Mouse (Mus musculus) cerebellum, adult 2 months (tissue): ENCODE data around the gene Fam196b. TPM values are rescaled to one million over a fixed set of nuclear protein-coding genes. Genes with fewer than 3 reads are reported as not detected.

Experiments
- DNase-seq, 2 experiments: peaks; one replicate each; pipeline ENCODE4 v3.0.0; 2021
- H3K27ac ChIP-seq: fragments of 200-500 bp; 2 replicates; pipeline ENCODE4 v1.5.1; 2012; ENCODE audit warnings: low read length, control low read depth, inconsistent platforms; ENCODE audit not compliant: insufficient read depth
- H3K27me3 ChIP-seq: fragments of 200-500 bp; 2 replicates; pipeline ENCODE4 v1.6.1; 2012; ENCODE audit warnings: inconsistent platforms, mild to moderate bottlenecking, low read length, moderate library complexity; ENCODE audit not compliant: control insufficient read depth, insufficient read depth
- H3K4me1 ChIP-seq: fragments of 200-500 bp; 2 replicates; pipeline ENCODE4 v1.6.1; 2011; ENCODE audit warnings: low read length; ENCODE audit not compliant: control insufficient read depth, insufficient read depth
- H3K4me3 ChIP-seq: fragments of 200-500 bp; replicated peaks from 2 replicates; pipeline ENCODE3; 2011; ENCODE audit warnings: mild to moderate bottlenecking, low read depth, low read length, control low read depth; ENCODE audit not compliant: insufficient read depth
- CTCF ChIP-seq: fragments of 200-500 bp; IDR thresholded peaks from 2 replicates; pipeline ENCODE4 v1.5.1; 2011; ENCODE audit warnings: low read depth, mild to moderate bottlenecking, control low read depth, low read length, moderate library complexity, borderline replicate concordance; ENCODE audit not compliant: insufficient read depth
- POLR2A ChIP-seq: fragments of 200-500 bp; IDR thresholded peaks from 2 replicates; pipeline ENCODE4 v1.6.1; 2011; ENCODE audit warnings: low read length, control low read depth, borderline replicate concordance; ENCODE audit not compliant: insufficient read depth
- WGBS: fragments of 180-500 bp; shearing (Covaris S2); methylation state at CpG from one replicate; pipeline ENCODE4 v1.1.7; 2018; 5-methylcytosine and 5-hydroxymethylcytosine counted together
- polyA plus RNA-seq: library from polyadenylated mRNA; depleted of rRNA; stranded (reverse); fragments of >200 nt; gene quantifications from 2 replicates; pipeline ENCODE4 v1.2.3, GENCODE M21; 2012

Gene Fam196b
- polyA plus RNA-seq, 1 experiment: 4.6 TPM

GRCm38 (mm10) chr11:34312208-34312607 is 2.4 kb upstream of the Fam196b start:
- no peak for DNase-seq
- Histone ChIP-seq H3K27ac (no peak overlapping the region), H3K4me3 (no peak overlapping the region), H3K4me1 (no peaks in the 10 kb centered on the region), H3K27me3 (no peaks in the 10 kb centered on the region; the same call in 1 of the 2 replicates)
- 70% methylated on average over 7 of the region's 7 CpGs for WGBS
- no peak for TF ChIP-seq POLR2A
- no peak for TF ChIP-seq CTCF

- no peaks in the 10 kb centered on the region; the same call in 1 of the 2 replicates for H3K27me3 ChIP-seq
- no peak for DNase-seq
- H3K4me1 ChIP-seq: no peaks in the 10 kb centered on the region
- TF ChIP-seq CTCF: no peak
- 25% methylated on average over 5 of the region's 5 CpGs for WGBS
- no peak overlapping the region for H3K4me3 ChIP-seq
- no peak overlapping the region for H3K27ac ChIP-seq
These were observed 761 bp downstream of the Fam196b start for GRCm38 (mm10) chr11:34315383-34315782.

- 29% methylated on average over 10 of the region's 10 CpGs for WGBS
- DNase-seq: no peak
These were observed 1.6 kb downstream of the Fam196b start for GRCm38 (mm10) chr11:34316176-34316575.

GRCm38 (mm10) chr11:34317001-34317400 is 2.4 kb downstream of the Fam196b start:
- Histone ChIP-seq H3K4me3 (no peak overlapping the region), H3K27ac (no peak overlapping the region), H3K27me3 (no peaks in the 10 kb centered on the region; the same call in 1 of the 2 replicates), H3K4me1 (no peaks in the 10 kb centered on the region)
- 67% methylated on average over 8 of the region's 8 CpGs for whole genome bisulfite sequencing
- TF ChIP-seq CTCF (no peak), POLR2A (no peak)
- no peak for DNase-seq

More at GRCm38 (mm10) chr11:34316176-34316575, 1.6 kb downstream of the Fam196b start:
- Histone ChIP-seq H3K4me3 (no peak overlapping the region), H3K27me3 (no peaks in the 10 kb centered on the region; the same call in 1 of the 2 replicates), H3K27ac (no peak overlapping the region), H3K4me1 (no peaks in the 10 kb centered on the region)
- no peak for TF ChIP-seq CTCF
- TF ChIP-seq POLR2A: no peak

- Histone ChIP-seq H3K27me3 (no peaks in the 10 kb centered on the region), H3K4me1 (no peaks in the 10 kb centered on the region), H3K4me3 (no peak overlapping the region), H3K27ac (no peak overlapping the region)
- no peak for DNase-seq
- TF ChIP-seq CTCF (no peak), POLR2A (no peak)
- 93% methylated on average over 1 of the region's 1 CpGs for WGBS
These were observed 4.7 kb downstream of the Fam196b start for GRCm38 (mm10) chr11:34319282-34319681.

- Histone ChIP-seq H3K4me3 (no peak overlapping the region), H3K27me3 (no peaks in the 10 kb centered on the region), H3K27ac (no peak overlapping the region), H3K4me1 (no peaks in the 10 kb centered on the region)
- DNase-seq: no peak
- TF ChIP-seq CTCF (no peak), POLR2A (no peak)
- WGBS: 74% methylated on average over 8 of the region's 8 CpGs
These were observed 9.0 kb downstream of the Fam196b start for GRCm38 (mm10) chr11:34323664-34324063.

- DNase-seq: no peak
- no peaks in the 10 kb centered on the region for H3K4me1 ChIP-seq
- H3K27me3 ChIP-seq: no peaks in the 10 kb centered on the region
- no peak overlapping the region for H3K27ac ChIP-seq
- H3K4me3 ChIP-seq: no peak overlapping the region
- WGBS: 87% methylated on average over 7 of the region's 7 CpGs
- no peak for TF ChIP-seq POLR2A
- no peak for TF ChIP-seq CTCF
These were observed 17.9 kb downstream of the Fam196b start for GRCm38 (mm10) chr11:34332344-34333031.

GRCm38 (mm10) chr11:34337907-34338306 is 23.3 kb downstream of the Fam196b start:
- 82% methylated on average over 1 of the region's 1 CpGs for WGBS
- Histone ChIP-seq H3K4me1 (no peaks in the 10 kb centered on the region), H3K27ac (no peak overlapping the region), H3K27me3 (no peaks in the 10 kb centered on the region), H3K4me3 (no peak overlapping the region)
- DNase-seq: no peak
- TF ChIP-seq CTCF (no peak), POLR2A (no peak)
